Mouse (Mus musculus) kidney, adult 18-20 months (tissue): ENCODE measurements around the gene Cdc42se2.

Experiments
- DNase-seq: peaks from one replicate; pipeline ENCODE4 v3.0.0; 2021

Gene Cdc42se2

GRCm38 (mm10) chr11:54701848-54702247, 85.6 kb downstream of the Cdc42se2 start:
- DNase-seq: no peak

- no peak for DNase-seq
These were observed 87.5 kb downstream of the Cdc42se2 start for GRCm38 (mm10) chr11:54699972-54700371.

GRCm38 (mm10) chr11:54698636-54699035, 88.8 kb downstream of the Cdc42se2 start:
- DNase-seq: no peak

- no peak for DNase-seq
These were observed 89.9 kb downstream of the Cdc42se2 start for GRCm38 (mm10) chr11:54697611-54698010.

- DNase-seq: no peak
These were observed 91.5 kb downstream of the Cdc42se2 start for GRCm38 (mm10) chr11:54695951-54696350.

GRCm38 (mm10) chr11:54694291-54694690, 93.2 kb downstream of the Cdc42se2 start:
- no peak for DNase-seq

- DNase-seq: no peak
These were observed 93.8 kb downstream of the Cdc42se2 start for GRCm38 (mm10) chr11:54693696-54694095.

- DNase-seq: no peak
These were observed 96.3 kb downstream of the Cdc42se2 start for GRCm38 (mm10) chr11:54691179-54691578.

- DNase-seq: no peak
These were observed 97.3 kb downstream of the Cdc42se2 start for GRCm38 (mm10) chr11:54690171-54690570.

- DNase-seq: no peak
These were observed 102.6 kb downstream of the Cdc42se2 start for GRCm38 (mm10) chr11:54684831-54685230.

- no peak for DNase-seq
These were observed 108.3 kb downstream of the Cdc42se2 start for GRCm38 (mm10) chr11:54679141-54679540.

GRCm38 (mm10) chr11:54675792-54676489, 111.5 kb downstream of the Cdc42se2 start:
- DNase-seq: no peak

- no peak for DNase-seq
These were observed 113.7 kb downstream of the Cdc42se2 start for GRCm38 (mm10) chr11:54673575-54674298.
